Mouse (Mus musculus) liver, postnatal 0 days (tissue): ENCODE measurements around the gene Fam83e.

Source experiments
- CTCF ChIP-seq: sonication (generic); IDR thresholded peaks from 2 replicates; pipeline ENCODE4 v1.5.1; 2016; ENCODE audit warnings: antibody characterized with exemption, low read depth
- EP300 ChIP-seq: IDR thresholded peaks from 2 replicates; pipeline ENCODE4 v1.6.1; 2016; ENCODE audit warnings: antibody characterized with exemption, low read depth, mild to moderate bottlenecking

GRCm38 (mm10) chr7:45700301-45701015, 20.6 kb upstream of the Fam83e start:
- TF ChIP-seq EP300 (no peak), CTCF (no peak)
